ENCODE assay signal across 10 mouse cellular contexts in genomic region chr10:20474831-20475230, GRCm38 (mm10).
DNase-seq lines count a peak whose midpoint lies in the region; ATAC-seq and TF ChIP-seq lines count a peak whose summit lies in the region.
"Had no signal": no experiment of that assay in that cellular context is flagged by ENCODE, and none has a peak within 500 bp of the region (broad histone marks: within the 10 kb centered on the region; RNA-seq: fewer than 3 reads in every experiment).

No protein-coding gene starts in this region.

- H3K9ac ChIP-seq in heart, adult 2 months (ENCODE audit: low read depth, low read length): no peak overlapping the region; the same call in 1 of the 2 replicates
- no peak overlapping the region for H3K9ac ChIP-seq in hindbrain, postnatal 0 days (replicated peaks; ENCODE audit: low read length)
- no peak overlapping the region for H3K9ac ChIP-seq in midbrain, embryonic 15.5 days
- no peak overlapping the region for H3K9ac ChIP-seq in intestine, embryonic 16.5 days (ENCODE audit: low read depth, low read length)
- H3K9ac ChIP-seq: limb, embryonic 15.5 days had no signal

- TF ChIP-seq EP300 in heart, adult 2 months (IDR thresholded peaks at IDR 0.05; ENCODE audit: insufficient read depth, low read depth, low read length): no peak

- TF ChIP-seq CTCF in heart, adult 2 months (IDR thresholded peaks at IDR 0.05): no peak
- no peak for TF ChIP-seq CTCF in hindbrain, postnatal 0 days (IDR thresholded peaks at IDR 0.05; ENCODE audit: low read depth)
- no peak for TF ChIP-seq CTCF in cerebellum, adult 2 months (IDR thresholded peaks at IDR 0.05; ENCODE audit: borderline replicate concordance, insufficient read depth, low read depth, low read length)

- intact Hi-C loops in heart, adult 2 months (cut with DNase I): no loop called here
- intact Hi-C loops in heart, postnatal 25 days (cut with DNase I): loop anchor here (5.0 kb wide), 1 partner anchor 48 kb away; no protein-coding TSS in a partner anchor

- whole genome bisulfite sequencing in heart, adult 2 months: 59% methylated on average over 7 of the region's 7 CpGs
- WGBS in hindbrain, postnatal 0 days: 26% methylated on average over 7 of the region's 7 CpGs
- 15% methylated on average over 7 of the region's 7 CpGs for WGBS in midbrain, embryonic 15.5 days
- WGBS in cerebellum, adult 2 months: 37% methylated on average over 7 of the region's 7 CpGs
- 53% methylated on average over 7 of the region's 7 CpGs for WGBS in intestine, embryonic 16.5 days

- H3K4me1 ChIP-seq in heart, adult 2 months (ENCODE audit: control insufficient read depth, insufficient read depth, low read length): peaks cover 3% of the 10 kb centered on the region
- no peaks in the 10 kb centered on the region for H3K4me1 ChIP-seq in hindbrain, postnatal 0 days (ENCODE audit: insufficient read depth, low read length)
- H3K4me1 ChIP-seq in midbrain, embryonic 15.5 days: peaks cover 11% of the 10 kb centered on the region
- H3K4me1 ChIP-seq in cerebellum, adult 2 months (ENCODE audit: control insufficient read depth, insufficient read depth, low read length): no peaks in the 10 kb centered on the region
- H3K4me1 ChIP-seq in intestine, embryonic 16.5 days (ENCODE audit: control insufficient read depth, insufficient read depth, low read length): peaks cover 3% of the 10 kb centered on the region; the same call in 1 of the 2 replicates
- H3K4me1 ChIP-seq: limb, embryonic 15.5 days had no signal

- no peak overlapping the region for H3K4me2 ChIP-seq in hindbrain, postnatal 0 days (ENCODE audit: low read depth, low read length)
- H3K4me2 ChIP-seq in midbrain, embryonic 15.5 days: no peak overlapping the region; the same call in 1 of the 2 replicates
- H3K4me2 ChIP-seq in intestine, embryonic 16.5 days (ENCODE audit: low read depth, low read length): no peak overlapping the region
- H3K4me2 ChIP-seq: limb, embryonic 15.5 days had no signal

- H3K9me3 ChIP-seq in hindbrain, postnatal 0 days (ENCODE audit: low read length): no peaks in the 10 kb centered on the region
- no peaks in the 10 kb centered on the region for H3K9me3 ChIP-seq in midbrain, embryonic 15.5 days
- H3K9me3 ChIP-seq in intestine, embryonic 16.5 days (ENCODE audit: control insufficient read depth, low read length): no peaks in the 10 kb centered on the region
- H3K9me3 ChIP-seq: limb, embryonic 15.5 days; megakaryocyte, embryonic 14.5 days had no signal

- TF ChIP-seq POLR2A in heart, adult 2 months (IDR thresholded peaks at IDR 0.05; ENCODE audit: insufficient read depth, low read depth, low read length): no peak
- TF ChIP-seq POLR2A in cerebellum, adult 2 months (IDR thresholded peaks at IDR 0.05; ENCODE audit: borderline replicate concordance, insufficient read depth, low read length): no peak

- no peaks in the 10 kb centered on the region for H3K27me3 ChIP-seq in heart, adult 2 months (ENCODE audit: control insufficient read depth, insufficient read depth, low read length)
- no peaks in the 10 kb centered on the region for H3K27me3 ChIP-seq in hindbrain, postnatal 0 days (ENCODE audit: insufficient read depth, low read length)
- no peaks in the 10 kb centered on the region for H3K27me3 ChIP-seq in midbrain, embryonic 15.5 days (replicated peaks)
- H3K27me3 ChIP-seq in cerebellum, adult 2 months (ENCODE audit: control insufficient read depth, insufficient read depth, low read length): no peaks in the 10 kb centered on the region
- no peaks in the 10 kb centered on the region for H3K27me3 ChIP-seq in intestine, embryonic 16.5 days (replicated peaks; ENCODE audit: control insufficient read depth, insufficient read depth, low read length)
- H3K27me3 ChIP-seq: limb, embryonic 15.5 days; megakaryocyte, embryonic 14.5 days had no signal

- H3K27ac ChIP-seq in heart, adult 2 months: peak overlapping the region; percentile 48
- H3K27ac ChIP-seq in hindbrain, postnatal 0 days: no peak overlapping the region
- 0 out of 2 replicates have a peak overlapping the region, but pooled peaks have one; percentile 11 for H3K27ac ChIP-seq in midbrain, embryonic 15.5 days
- H3K27ac ChIP-seq in cerebellum, adult 2 months (ENCODE audit: insufficient read depth, low read length): no peak overlapping the region
- H3K27ac ChIP-seq in intestine, embryonic 16.5 days (ENCODE audit: low read length): no peak overlapping the region
- H3K27ac ChIP-seq: limb, embryonic 15.5 days had no signal

- peaks cover 5% of the 10 kb centered on the region for H3K36me3 ChIP-seq in heart, adult 2 months (ENCODE audit: control insufficient read depth, insufficient read depth, low read length)
- no peaks in the 10 kb centered on the region for H3K36me3 ChIP-seq in hindbrain, postnatal 0 days (ENCODE audit: insufficient read depth, low read length)
- no peaks in the 10 kb centered on the region for H3K36me3 ChIP-seq in midbrain, embryonic 15.5 days (replicated peaks)
- H3K36me3 ChIP-seq in intestine, embryonic 16.5 days (ENCODE audit: control insufficient read depth, insufficient read depth, low read length): no peaks in the 10 kb centered on the region
- H3K36me3 ChIP-seq: limb, embryonic 15.5 days had no signal

- peak in 1 of 2 experiments; percentile 31 for DNase-seq in heart, adult 2 months
- no peak for DNase-seq in heart, postnatal 25 days (ENCODE audit: low spot score)
- peak; percentile 32 for DNase-seq in embryo, embryonic 10.5 days (ENCODE audit: low spot score)
- DNase-seq in hindbrain, postnatal 0 days (ENCODE audit: low spot score): peak; percentile 44
- DNase-seq in cerebellum, adult 2 months: no peak
- DNase-seq in cerebellum, adult 11 months: no peak

- H3K79me2 ChIP-seq in heart, adult 2 months (replicated peaks; ENCODE audit: control insufficient read depth, insufficient read depth, low read length): no peaks in the 10 kb centered on the region

- H3K4me3 ChIP-seq in heart, adult 2 months: no peak overlapping the region
- H3K4me3 ChIP-seq in hindbrain, postnatal 0 days (ENCODE audit: low read length): no peak overlapping the region
- no peak overlapping the region for H3K4me3 ChIP-seq in midbrain, embryonic 15.5 days
- H3K4me3 ChIP-seq in cerebellum, adult 2 months (replicated peaks; ENCODE audit: insufficient read depth, low read depth, low read length): no peak overlapping the region
- no peak overlapping the region for H3K4me3 ChIP-seq in intestine, embryonic 16.5 days (ENCODE audit: low read length)
- H3K4me3 ChIP-seq: limb, embryonic 15.5 days; megakaryocyte, embryonic 14.5 days had no signal

- ATAC-seq in hindbrain, postnatal 0 days: 0 out of 2 replicates have a peak, but pooled peaks have one; percentile 51
- ATAC-seq in midbrain, embryonic 15.5 days (replicated peaks): peak; percentile 78
- no peak for ATAC-seq in intestine, embryonic 16.5 days

Comparison
In these comparisons a context has a peak if more than half of its experiments do, and no peak if none do; other contexts are left out.
1. DNase-seq: peak in embryo, embryonic 10.5 days (single experiment) and hindbrain, postnatal 0 days (single experiment); none in heart, postnatal 25 days (single experiment), cerebellum, adult 2 months (0 of 2) and cerebellum, adult 11 months (single experiment).
2. H3K27ac ChIP-seq: peak in heart, adult 2 months (single experiment) and midbrain, embryonic 15.5 days (single experiment); none in hindbrain, postnatal 0 days (single experiment), cerebellum, adult 2 months (single experiment) and intestine, embryonic 16.5 days (single experiment).